Mouse (Mus musculus) adrenal gland, adult (tissue): ENCODE measurements around the gene Rgs7bp.
A peak's percentile ranks its signal among the peaks of the same experiment; 100 is the strongest.

ENCODE experiments used
- DNase-seq, 2 experiments: peaks; one replicate each; pipeline ENCODE4 v3.0.0; 2022 to 2023; ENCODE audit warnings: low spot score in 1 of 2; ENCODE audit not compliant: inconsistent age in 2 of 2

Gene Rgs7bp

DNA sequence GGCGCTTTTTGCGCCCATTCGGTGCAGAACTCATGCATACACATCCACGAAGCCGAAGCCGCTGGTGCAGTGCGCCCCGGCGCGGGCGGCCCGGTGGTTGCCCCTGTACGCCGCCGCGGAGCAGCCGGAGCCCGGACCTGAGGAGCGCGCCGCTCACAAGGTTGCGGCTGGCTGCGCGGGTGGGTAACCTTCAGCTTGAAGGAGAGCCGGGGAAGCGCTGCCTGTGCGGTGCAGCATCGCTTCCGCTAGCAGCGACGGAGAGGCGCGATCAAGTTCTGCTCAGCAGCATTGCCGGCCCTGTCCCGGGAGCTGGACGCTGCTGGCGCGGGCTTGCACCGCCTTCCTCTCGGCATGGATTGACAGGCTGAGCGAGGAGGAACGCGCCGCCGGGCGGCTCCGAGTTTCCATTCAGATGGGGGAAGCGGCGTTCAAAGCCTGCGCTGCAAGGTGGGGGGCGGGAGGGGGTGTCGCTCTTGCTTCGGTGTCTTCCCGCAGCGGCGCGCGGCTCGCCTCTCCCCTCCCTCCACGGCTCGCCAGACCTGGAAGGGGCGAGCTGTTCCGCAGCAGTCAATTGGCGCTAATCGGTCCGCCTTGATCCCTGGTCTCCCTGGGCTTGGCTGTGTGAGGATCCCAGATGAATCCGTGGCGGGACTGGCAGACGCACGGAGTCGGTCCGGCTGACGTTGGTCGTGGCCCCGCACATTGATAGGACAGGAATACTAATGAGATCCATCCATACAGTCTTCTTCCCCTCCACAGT lies at the start of gene Rgs7bp:
Rgs7bp (minus strand) TSS at position 750 of the 760 bp plus-strand sequence.
- DNase-seq = peak; percentile 57 to 88

DNA sequence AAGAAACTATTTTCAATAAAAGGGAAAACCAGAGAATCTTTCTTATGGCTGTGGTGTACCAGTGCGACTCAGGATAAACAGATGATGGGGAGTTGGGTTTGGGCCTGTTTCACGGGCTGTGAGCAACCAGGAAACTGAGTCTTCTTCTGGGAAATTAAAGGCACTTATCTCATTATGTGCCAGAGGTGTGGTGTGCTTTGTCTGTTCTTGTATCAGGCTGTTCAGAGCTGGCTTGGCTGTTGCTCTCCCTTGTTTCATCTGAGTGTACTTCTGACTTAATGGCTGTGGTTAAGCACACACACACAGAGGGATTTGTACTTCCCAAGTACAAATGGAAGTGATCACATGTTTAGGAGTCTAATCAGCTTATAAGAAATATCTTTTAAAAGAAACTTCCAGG lies 49.7 kb upstream of the Rgs7bp start:
- DNase-seq = no peak

DNA sequence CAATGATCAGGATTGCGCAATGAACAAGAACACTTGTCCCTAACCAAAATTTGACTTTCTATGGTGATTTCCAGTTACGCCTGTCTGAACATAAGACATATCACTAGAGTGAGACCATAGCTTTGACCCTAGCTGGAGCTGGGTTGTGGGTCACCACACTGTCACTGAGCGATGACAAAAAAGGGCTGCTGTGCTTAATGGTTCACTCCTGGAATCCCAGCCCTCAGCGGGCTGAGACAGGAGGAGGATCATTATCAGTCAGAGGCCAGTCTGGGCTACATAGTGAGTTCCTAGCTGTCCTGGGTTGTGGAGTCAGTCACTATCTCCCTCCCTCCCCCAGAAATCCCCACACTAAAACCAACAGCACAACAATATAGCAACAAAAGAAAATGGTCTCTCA lies 46.0 kb upstream of the Rgs7bp start:
- DNase-seq = no peak

DNA sequence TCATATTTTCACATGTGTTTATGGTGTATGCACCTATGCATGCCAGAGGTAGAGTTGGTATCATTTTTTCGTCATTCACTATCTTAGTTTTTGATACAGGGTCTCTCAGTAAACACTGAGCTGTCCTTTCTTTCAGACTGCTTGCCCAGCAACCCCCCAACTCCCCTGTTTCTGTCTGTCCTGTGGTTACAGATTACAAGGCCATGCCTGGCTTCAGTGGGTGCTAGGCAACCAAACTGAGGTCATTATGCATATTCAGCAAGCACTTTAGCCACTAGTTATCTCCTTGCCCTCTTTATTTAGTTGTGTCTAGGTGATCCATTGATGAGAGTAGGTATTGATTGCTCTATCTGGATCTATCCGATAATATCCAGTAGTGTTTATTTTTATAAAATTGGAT lies 41.6 kb upstream of the Rgs7bp start:
- DNase-seq = no peak

GRCm38 (mm10) chr13:105089276-105089675 lies 34.5 kb upstream of the Rgs7bp start:
- no peak for DNase-seq

- DNase-seq = no peak
These were observed 27.1 kb upstream of the Rgs7bp start, which contains the start of gene 4933425L06Rik for GRCm38 (mm10) chr13:105081862-105082261. Gene 4933425L06Rik (plus strand): TSS chr13:105082122.

DNA sequence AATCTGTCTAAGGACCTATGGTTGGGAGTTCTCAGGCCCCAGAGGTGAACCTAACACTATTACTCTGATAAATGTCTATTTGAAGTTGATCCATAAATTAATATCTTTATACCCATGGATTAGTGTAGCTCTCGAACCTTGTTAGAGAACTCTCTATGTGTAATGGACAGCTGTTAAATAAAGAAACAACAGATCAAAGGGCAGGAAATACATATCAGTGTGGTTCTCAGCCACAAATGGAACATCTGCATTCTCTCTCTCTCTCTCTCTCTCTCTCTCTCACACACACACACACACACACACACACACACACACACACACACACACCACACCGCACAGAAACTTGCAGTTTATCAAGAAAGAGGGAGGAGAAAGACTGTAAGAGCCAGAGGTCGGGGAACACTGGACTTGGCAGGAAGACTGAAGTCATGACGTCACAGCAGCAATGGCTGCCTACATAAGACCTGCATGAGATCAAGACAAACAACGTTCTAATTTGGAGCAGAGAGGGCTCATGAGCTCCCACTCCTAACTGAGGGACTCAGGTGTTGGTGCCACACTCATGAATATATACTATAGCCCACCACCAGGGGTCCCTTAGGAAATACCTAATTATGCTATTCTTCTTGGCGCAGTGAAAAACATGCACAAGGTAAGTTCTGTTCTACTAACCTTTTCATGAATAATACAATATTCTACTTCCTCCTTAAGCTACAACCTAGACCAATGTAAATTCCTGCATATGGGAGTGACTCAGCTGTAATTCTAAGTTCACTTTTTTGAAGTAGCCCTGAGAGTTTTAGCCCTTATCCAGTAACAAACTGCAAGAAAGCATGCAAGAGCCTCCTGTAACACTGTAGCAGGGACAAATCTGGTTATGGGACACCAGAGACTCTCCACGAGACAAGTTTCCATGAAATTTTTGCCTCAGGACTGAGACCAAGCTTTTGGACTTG lies 12.4 kb upstream of the Rgs7bp start:
- DNase-seq = no peak

GRCm38 (mm10) chr13:105066119-105066518 lies 11.4 kb upstream of the Rgs7bp start:
- no peak for DNase-seq

DNA sequence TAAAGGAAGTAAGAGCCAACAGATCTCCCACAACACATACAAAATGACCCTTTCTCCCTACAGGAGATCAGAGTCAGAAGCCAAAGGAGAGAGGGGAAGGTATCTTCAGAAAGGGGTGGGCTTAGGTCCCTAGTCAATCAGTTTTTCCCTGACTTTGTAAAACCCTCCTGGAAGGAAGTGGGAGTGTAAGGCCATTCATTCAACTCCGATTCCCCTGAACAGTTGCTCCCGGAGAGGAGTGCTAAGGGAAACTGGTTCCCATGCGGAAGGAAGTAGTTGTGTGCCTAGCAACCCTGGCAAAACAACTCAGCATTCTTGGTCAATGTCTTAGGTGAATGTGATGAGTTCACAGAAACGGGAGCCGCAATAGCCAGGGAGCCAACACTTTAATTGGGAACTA lies 644 bp upstream of the Rgs7bp start:
- DNase-seq = peak in 1 of 2 experiments; percentile 32

DNA sequence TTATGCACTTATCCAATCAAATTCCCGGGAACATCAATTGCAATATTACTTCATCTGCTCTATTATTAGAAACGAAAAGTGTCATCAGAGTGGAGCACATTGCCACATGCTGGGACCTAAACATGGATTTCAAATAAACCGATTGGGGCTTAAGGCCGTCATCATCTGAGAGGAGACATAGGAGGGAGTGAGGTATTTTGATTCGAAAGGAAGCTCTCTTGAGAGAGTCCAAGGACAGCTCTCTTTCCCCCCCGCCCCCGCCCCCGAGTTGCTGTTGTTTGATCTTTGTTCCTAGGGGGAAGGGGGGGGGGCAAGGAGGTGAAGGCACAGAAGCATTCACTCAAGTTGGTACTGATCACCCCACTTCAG lies 195 bp upstream of the Rgs7bp start:
- no peak for DNase-seq

GRCm38 (mm10) chr13:105053618-105054017 lies 1.1 kb downstream of the Rgs7bp start:
- DNase-seq = peak in 1 of 2 experiments; percentile 47

DNA sequence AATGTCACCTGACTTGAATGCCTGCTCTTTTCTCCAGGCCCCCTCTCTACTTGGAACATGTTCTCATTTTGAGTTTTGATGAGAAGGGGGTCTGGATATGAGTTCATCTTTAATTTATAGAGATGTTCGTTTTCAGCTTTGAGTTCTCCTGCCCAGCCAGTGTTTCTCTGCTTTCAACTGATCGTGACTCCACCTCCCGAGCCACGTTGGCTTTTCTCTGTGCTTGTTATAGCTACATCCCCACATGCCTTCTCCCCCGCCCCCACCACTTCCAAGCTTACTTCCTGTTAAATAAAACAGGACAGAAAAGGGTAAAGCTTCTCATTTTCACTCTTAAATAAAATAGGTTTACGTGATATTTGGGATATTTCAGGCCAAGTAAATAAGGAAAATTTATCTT lies 3.3 kb downstream of the Rgs7bp start:
- DNase-seq = no peak

GRCm38 (mm10) chr13:105048662-105049061 lies 6.1 kb downstream of the Rgs7bp start:
- no peak for DNase-seq

GRCm38 (mm10) chr13:105047377-105047776 lies 7.4 kb downstream of the Rgs7bp start:
- DNase-seq = no peak

- DNase-seq = no peak
These were observed 10.8 kb downstream of the Rgs7bp start for GRCm38 (mm10) chr13:105043882-105044281.

DNA sequence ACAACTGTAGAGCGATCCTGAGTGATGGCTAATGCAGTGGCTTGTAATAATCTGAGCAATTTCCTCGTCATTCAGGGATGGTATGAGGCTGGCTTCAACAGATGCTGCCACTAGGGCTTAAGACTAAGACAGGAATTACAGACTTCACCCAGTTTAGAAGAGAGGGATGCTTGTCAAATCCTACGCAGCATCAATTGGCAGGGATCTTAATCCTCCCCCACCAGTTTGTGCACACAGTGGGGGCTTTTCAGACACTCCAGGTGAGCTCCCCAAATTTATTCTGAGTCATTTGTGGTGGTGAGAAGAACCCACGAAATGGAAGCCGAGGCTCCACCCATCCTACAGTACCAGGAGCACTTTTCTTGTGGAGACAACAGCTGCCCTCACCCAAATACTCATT lies 16.4 kb downstream of the Rgs7bp start:
- DNase-seq = no peak

- no peak for DNase-seq
These were observed 16.9 kb downstream of the Rgs7bp start for GRCm38 (mm10) chr13:105037816-105038215.

DNA sequence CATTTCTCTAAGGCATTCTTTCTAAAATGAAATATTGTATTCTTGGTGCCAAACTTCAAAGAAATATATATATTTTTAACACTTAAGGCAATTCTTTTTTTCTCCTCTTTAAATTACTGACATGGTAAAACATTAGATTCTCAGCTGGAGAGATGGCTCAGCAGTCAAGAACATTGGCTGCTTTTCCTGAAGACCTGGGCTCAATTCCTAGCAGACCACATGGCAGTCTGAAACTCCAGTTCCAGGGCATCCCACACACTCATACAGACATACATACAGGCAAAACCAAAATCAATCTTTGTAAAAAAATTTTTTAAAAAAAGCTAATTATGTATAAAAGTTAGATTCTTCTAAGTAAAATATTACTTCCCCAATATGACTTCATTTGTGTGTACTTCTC lies 22.8 kb downstream of the Rgs7bp start:
- DNase-seq = no peak

DNA sequence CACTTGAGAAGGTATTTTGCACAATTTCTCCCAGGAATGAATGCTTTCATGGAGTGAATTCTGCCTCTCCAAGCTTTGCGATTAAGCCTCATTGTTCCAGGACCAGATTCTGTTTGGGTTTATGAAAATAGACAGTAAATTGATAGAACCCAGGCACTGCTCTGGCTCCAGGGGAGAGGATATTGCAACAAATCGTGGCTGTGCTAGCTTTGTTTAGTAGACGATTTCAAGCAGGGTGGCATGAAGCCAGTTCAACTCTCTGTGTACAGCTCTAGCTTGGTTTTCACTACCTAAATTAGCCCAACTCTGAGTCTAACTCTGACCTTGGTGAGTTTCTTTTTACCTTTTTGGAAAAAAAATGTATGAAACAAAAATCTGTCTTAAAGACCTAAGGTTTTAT lies 26.5 kb downstream of the Rgs7bp start:
- DNase-seq = peak in 1 of 2 experiments; percentile 38

DNA sequence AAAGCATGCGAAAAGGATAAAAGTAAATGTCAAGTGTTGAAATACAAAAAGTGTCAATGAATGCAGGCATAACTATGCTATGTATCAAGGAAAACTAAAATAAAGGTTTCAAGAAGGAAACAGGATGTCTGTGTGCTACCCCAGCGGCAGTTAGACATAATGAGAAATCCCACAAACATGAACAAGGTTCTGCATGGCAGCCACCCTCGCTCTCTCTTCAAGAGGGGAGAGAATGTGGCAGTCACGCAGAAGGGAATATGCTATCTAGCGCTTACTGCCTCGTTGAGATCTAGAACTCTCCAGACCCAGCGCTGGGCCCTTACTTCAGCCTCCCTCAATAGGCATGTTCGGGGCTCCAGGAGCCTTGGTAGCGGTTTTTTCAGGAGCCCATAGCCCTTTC lies 38.2 kb downstream of the Rgs7bp start:
- no peak for DNase-seq

DNA sequence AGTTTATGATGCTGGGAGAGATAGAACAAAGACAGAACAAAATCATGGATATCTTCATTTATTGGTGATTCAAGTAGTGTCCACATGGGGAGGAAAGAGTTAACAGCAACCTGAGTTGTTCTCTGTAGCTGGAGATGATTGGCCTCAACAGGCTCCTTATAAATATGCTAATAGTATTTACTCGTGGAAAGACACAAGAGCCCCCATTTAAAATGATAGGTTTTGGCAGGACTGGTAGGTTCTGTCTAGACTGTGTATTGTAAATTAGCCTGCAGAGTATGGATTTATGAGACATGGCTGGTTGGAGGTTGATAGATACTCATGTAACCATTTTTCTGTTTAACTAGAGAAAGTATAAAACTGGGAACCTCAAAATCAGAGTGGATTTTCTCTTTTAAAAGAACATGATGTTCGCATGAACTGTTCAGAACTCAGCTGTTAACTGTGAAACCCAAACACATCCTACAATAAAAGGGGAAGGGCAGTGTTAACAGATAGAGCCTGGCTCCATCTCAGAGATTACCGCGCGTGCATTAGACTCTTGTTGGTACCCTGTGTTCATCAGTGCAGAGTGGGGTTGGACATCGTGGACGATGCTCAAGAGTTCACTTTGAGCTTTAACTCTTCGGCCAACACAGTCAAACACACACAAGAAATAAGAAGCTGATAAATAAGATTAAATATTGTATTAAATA lies 38.9 kb downstream of the Rgs7bp start:
- DNase-seq = no peak
